Mouse (Mus musculus): ENCODE measurements around the gene Adamts15. TPM values are rescaled to one million over a fixed set of nuclear protein-coding genes. Genes with fewer than 3 reads are reported as not detected.

Adamts15 gene
- polyA plus RNA-seq, 1 experiment: not detected

GRCm38 (mm10) chr9:30950592-30950991, 28.3 kb upstream of the Adamts15 start:
- Histone ChIP-seq H3K4me3 (ENCODE audit: insufficient read depth, low read length) (no peak overlapping the region), H3K4me1 (ENCODE audit: control insufficient read depth, insufficient read depth, low read length) (no peaks in the 10 kb centered on the region), H3K27ac (ENCODE audit: insufficient read depth, low read depth, low read length) (no peak overlapping the region)
- TF ChIP-seq CTCF (IDR thresholded peaks at IDR 0.05; ENCODE audit: low read depth, low read length): no peak
- TF ChIP-seq POLR2A (IDR thresholded peaks at IDR 0.05; ENCODE audit: borderline replicate concordance, low read depth, low read length): no peak

- no peak overlapping the region for H3K27ac ChIP-seq (ENCODE audit: insufficient read depth, low read depth, low read length)
- no peaks in the 10 kb centered on the region for H3K4me1 ChIP-seq (ENCODE audit: control insufficient read depth, insufficient read depth, low read length)
- H3K4me3 ChIP-seq (ENCODE audit: insufficient read depth, low read length): no peak overlapping the region
- TF ChIP-seq CTCF (IDR thresholded peaks at IDR 0.05; ENCODE audit: low read depth, low read length) (no peak), POLR2A (IDR thresholded peaks at IDR 0.05; ENCODE audit: borderline replicate concordance, low read depth, low read length) (no peak)
These were observed 27.7 kb upstream of the Adamts15 start for GRCm38 (mm10) chr9:30949971-30950370.

GRCm38 (mm10) chr9:30949422-30949821, 27.2 kb upstream of the Adamts15 start:
- Histone ChIP-seq H3K4me3 (ENCODE audit: insufficient read depth, low read length) (no peak overlapping the region), H3K4me1 (ENCODE audit: control insufficient read depth, insufficient read depth, low read length) (no peaks in the 10 kb centered on the region), H3K27ac (ENCODE audit: insufficient read depth, low read depth, low read length) (no peak overlapping the region)
- TF ChIP-seq CTCF (IDR thresholded peaks at IDR 0.05; ENCODE audit: low read depth, low read length) (no peak), POLR2A (IDR thresholded peaks at IDR 0.05; ENCODE audit: borderline replicate concordance, low read depth, low read length) (no peak)

GRCm38 (mm10) chr9:30945276-30945675, 23.0 kb upstream of the Adamts15 start:
- Histone ChIP-seq H3K4me1 (ENCODE audit: control insufficient read depth, insufficient read depth, low read length) (no peaks in the 10 kb centered on the region), H3K27ac (ENCODE audit: insufficient read depth, low read depth, low read length) (no peak overlapping the region), H3K4me3 (ENCODE audit: insufficient read depth, low read length) (no peak overlapping the region)
- no peak for TF ChIP-seq POLR2A (IDR thresholded peaks at IDR 0.05; ENCODE audit: borderline replicate concordance, low read depth, low read length)
- no peak for TF ChIP-seq CTCF (IDR thresholded peaks at IDR 0.05; ENCODE audit: low read depth, low read length)

GRCm38 (mm10) chr9:30944234-30944633, 22.0 kb upstream of the Adamts15 start:
- no peaks in the 10 kb centered on the region for H3K4me1 ChIP-seq (ENCODE audit: control insufficient read depth, insufficient read depth, low read length)
- TF ChIP-seq POLR2A (IDR thresholded peaks at IDR 0.05; ENCODE audit: borderline replicate concordance, low read depth, low read length) (no peak), CTCF (IDR thresholded peaks at IDR 0.05; ENCODE audit: low read depth, low read length) (no peak)
- no peak overlapping the region for H3K27ac ChIP-seq (ENCODE audit: insufficient read depth, low read depth, low read length)
- H3K4me3 ChIP-seq (ENCODE audit: insufficient read depth, low read length): no peak overlapping the region

GRCm38 (mm10) chr9:30943341-30943740, 21.1 kb upstream of the Adamts15 start:
- TF ChIP-seq CTCF (IDR thresholded peaks at IDR 0.05; ENCODE audit: low read depth, low read length) (no peak), POLR2A (IDR thresholded peaks at IDR 0.05; ENCODE audit: borderline replicate concordance, low read depth, low read length) (no peak)
- no peak overlapping the region for H3K4me3 ChIP-seq (ENCODE audit: insufficient read depth, low read length)

GRCm38 (mm10) chr9:30942512-30943313, 20.5 kb upstream of the Adamts15 start, which contains the start of gene Adamts8:
TSS of gene Adamts8 (plus strand) at chr9:30942562.
- Histone ChIP-seq H3K4me1 (ENCODE audit: control insufficient read depth, insufficient read depth, low read length) (no peaks in the 10 kb centered on the region), H3K27ac (ENCODE audit: insufficient read depth, low read depth, low read length) (no peak within 1 kb of the TSS), H3K4me3 (ENCODE audit: insufficient read depth, low read length) (peak within 1 kb of the TSS; percentile 35)
- TF ChIP-seq POLR2A (IDR thresholded peaks at IDR 0.05; ENCODE audit: borderline replicate concordance, low read depth, low read length): no peak
- no peak for TF ChIP-seq CTCF (IDR thresholded peaks at IDR 0.05; ENCODE audit: low read depth, low read length)

More at GRCm38 (mm10) chr9:30943341-30943740, 21.1 kb upstream of the Adamts15 start:
- Histone ChIP-seq H3K4me1 (ENCODE audit: control insufficient read depth, insufficient read depth, low read length) (no peaks in the 10 kb centered on the region), H3K27ac (ENCODE audit: insufficient read depth, low read depth, low read length) (no peak overlapping the region)

- TF ChIP-seq CTCF (IDR thresholded peaks at IDR 0.05; ENCODE audit: low read depth, low read length): peak; percentile 62
- no peak for TF ChIP-seq POLR2A (IDR thresholded peaks at IDR 0.05; ENCODE audit: borderline replicate concordance, low read depth, low read length)
- no peaks in the 10 kb centered on the region for H3K4me1 ChIP-seq (ENCODE audit: control insufficient read depth, insufficient read depth, low read length)
- H3K4me3 ChIP-seq (ENCODE audit: insufficient read depth, low read length): no peak overlapping the region
- H3K27ac ChIP-seq (ENCODE audit: insufficient read depth, low read depth, low read length): no peak overlapping the region
These were observed 18.1 kb upstream of the Adamts15 start for GRCm38 (mm10) chr9:30940328-30940727.

GRCm38 (mm10) chr9:30936674-30937438, 14.6 kb upstream of the Adamts15 start:
- TF ChIP-seq CTCF (IDR thresholded peaks at IDR 0.05; ENCODE audit: low read depth, low read length) (peak; percentile 13; the same call in 1 of the 2 replicates), POLR2A (IDR thresholded peaks at IDR 0.05; ENCODE audit: borderline replicate concordance, low read depth, low read length) (no peak)

GRCm38 (mm10) chr9:30934827-30935226, 12.6 kb upstream of the Adamts15 start:
- no peaks in the 10 kb centered on the region for H3K4me1 ChIP-seq (ENCODE audit: control insufficient read depth, insufficient read depth, low read length)
- TF ChIP-seq POLR2A (IDR thresholded peaks at IDR 0.05; ENCODE audit: borderline replicate concordance, low read depth, low read length): no peak
- no peak for TF ChIP-seq CTCF (IDR thresholded peaks at IDR 0.05; ENCODE audit: low read depth, low read length)
- H3K27ac ChIP-seq (ENCODE audit: insufficient read depth, low read depth, low read length): no peak overlapping the region

More at GRCm38 (mm10) chr9:30936674-30937438, 14.6 kb upstream of the Adamts15 start:
- no peak overlapping the region for H3K4me3 ChIP-seq (ENCODE audit: insufficient read depth, low read length)
- H3K27ac ChIP-seq (ENCODE audit: insufficient read depth, low read depth, low read length): no peak overlapping the region
- no peaks in the 10 kb centered on the region for H3K4me1 ChIP-seq (ENCODE audit: control insufficient read depth, insufficient read depth, low read length)

More at GRCm38 (mm10) chr9:30934827-30935226, 12.6 kb upstream of the Adamts15 start:
- no peak overlapping the region for H3K4me3 ChIP-seq (ENCODE audit: insufficient read depth, low read length)
